Mouse (Mus musculus): Measurements from ENCODE around the gene Yes1. TPM values are rescaled to one million over a fixed set of nuclear protein-coding genes. Genes with fewer than 3 reads are reported as not detected.
"Not testable (repeated sequence)": the region's sequence is repeated elsewhere in the genome, so short reads cannot be mapped to it uniquely, and the experiment has no call there.

Gene Yes1
- total RNA-seq, 2 experiments from 2014 or later: 12.8 to 14.8 TPM

- DNase-seq: no peak
These were observed 95.3 kb downstream of the Yes1 start for GRCm38 (mm10) chr5:32706226-32706780.

- DNase-seq: no peak
These were observed 100.5 kb downstream of the Yes1 start for GRCm38 (mm10) chr5:32711485-32711884.

GRCm38 (mm10) chr5:32712221-32713041, 101.5 kb downstream of the Yes1 start:
- no peak for DNase-seq

GRCm38 (mm10) chr5:32713042-32713702, 102.2 kb downstream of the Yes1 start:
- DNase-seq: no peak

- DNase-seq: peak; percentile 92 to 95
These were observed 102.9 kb downstream of the Yes1 start for GRCm38 (mm10) chr5:32713703-32714467.

- DNase-seq: no peak
These were observed 106.8 kb downstream of the Yes1 start for GRCm38 (mm10) chr5:32717726-32718125.

GRCm38 (mm10) chr5:32718916-32719315, 107.9 kb downstream of the Yes1 start:
- DNase-seq: no peak

- DNase-seq: no peak
These were observed 109.4 kb downstream of the Yes1 start for GRCm38 (mm10) chr5:32720416-32720815.

- DNase-seq: no peak
These were observed 110.3 kb downstream of the Yes1 start for GRCm38 (mm10) chr5:32721316-32721715.

GRCm38 (mm10) chr5:32722263-32722662, 111.3 kb downstream of the Yes1 start:
- DNase-seq: no peak

GRCm38 (mm10) chr5:32722711-32723110, 111.7 kb downstream of the Yes1 start:
- not testable (repeated sequence) for DNase-seq

- no peak for DNase-seq
These were observed 113.0 kb downstream of the Yes1 start for GRCm38 (mm10) chr5:32723981-32724380.

GRCm38 (mm10) chr5:32725397-32725796, 114.4 kb downstream of the Yes1 start:
- DNase-seq: not testable (repeated sequence)

GRCm38 (mm10) chr5:32728300-32728699, 117.3 kb downstream of the Yes1 start:
- no peak for DNase-seq

- DNase-seq: no peak
These were observed 117.9 kb downstream of the Yes1 start for GRCm38 (mm10) chr5:32728851-32729250.

GRCm38 (mm10) chr5:32733892-32734291, 122.9 kb downstream of the Yes1 start:
- DNase-seq: not testable (repeated sequence)

- no peak for DNase-seq
These were observed 124.8 kb downstream of the Yes1 start for GRCm38 (mm10) chr5:32735779-32736178.

Other genes starting within 250 kb of the Yes1 start
- gene Ppp1cb, start 152.3 kb upstream of the Yes1 start, total RNA-seq (2021): 100 to 1,000 TPM; 450 to 464 TPM
- gene Pisd, start 174.5 kb downstream of the Yes1 start, total RNA-seq (2021): 10 to 100 TPM; 32.0 to 33.0 TPM
- under 1 TPM; 0.41 to 0.79 TPM for gene Gm20671, start 215.9 kb downstream of the Yes1 start, total RNA-seq (2021)
- 1 to 10 TPM; 4.7 to 6.1 TPM for gene Prr14l, start 243.1 kb downstream of the Yes1 start, total RNA-seq (2021)

Data from heart, adult 18-20 months (tissue).